Mouse (Mus musculus): ENCODE results near the gene Kctd15. TPM values are rescaled to one million over a fixed set of nuclear protein-coding genes. Genes with fewer than 3 reads are reported as not detected.

Gene Kctd15
- polyA plus RNA-seq, 1 experiment: 26.7 TPM

DNA sequence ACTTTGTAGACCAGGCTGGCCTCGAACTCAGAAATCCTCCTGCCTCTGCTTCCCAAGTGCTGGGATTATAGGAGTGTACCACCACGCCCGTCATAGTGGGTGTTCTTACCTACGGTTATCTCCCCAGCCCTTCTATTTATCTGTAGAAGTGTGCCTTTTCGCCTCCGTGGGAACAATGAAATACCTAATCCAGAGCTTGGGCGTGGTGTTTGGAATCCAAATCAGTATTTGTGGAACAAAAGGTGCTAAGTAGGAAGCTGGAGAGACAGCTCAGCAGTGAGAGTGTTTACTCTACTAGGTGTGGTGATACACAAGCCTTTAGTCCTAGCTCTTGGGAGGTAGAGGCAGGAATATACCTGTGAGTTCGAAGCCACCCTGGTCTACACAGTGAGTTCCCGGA lies 58.5 kb downstream of the Kctd15 start:
- Histone ChIP-seq H3K27me3 (ENCODE audit: control insufficient read depth, insufficient read depth, insufficient read length) (no peaks in the 10 kb centered on the region), H3ac (ENCODE audit: control insufficient read depth, insufficient read length, low read depth) (no peak overlapping the region), H3K4me3 (ENCODE audit: insufficient read depth, poor library complexity, severe bottlenecking) (no peak overlapping the region), H3K36me3 (ENCODE audit: control insufficient read depth, insufficient read depth) (no peaks in the 10 kb centered on the region), H3K79me2 (ENCODE audit: control insufficient read depth, insufficient read depth) (no peaks in the 10 kb centered on the region), H3K79me3 (ENCODE audit: low read depth) (no peaks in the 10 kb centered on the region)
- no peak for TF ChIP-seq MAX (IDR thresholded peaks at IDR 0.05)
- no peak for TF ChIP-seq MYOG (IDR thresholded peaks at IDR 0.05; ENCODE audit: control insufficient read depth, extremely low read depth, insufficient read length)
- no peak for TF ChIP-seq MYOD1 (IDR thresholded peaks at IDR 0.05; ENCODE audit: control insufficient read depth, insufficient read length, low read depth)
- no peak for TF ChIP-seq CEBPB (IDR thresholded peaks at IDR 0.05; ENCODE audit: low read depth)
- TF ChIP-seq CTCF (IDR thresholded peaks at IDR 0.05; ENCODE audit: control insufficient read depth, insufficient read depth, insufficient read length): no peak
- TF ChIP-seq USF1 (IDR thresholded peaks at IDR 0.05; ENCODE audit: low read depth): no peak
- no peak for TF ChIP-seq FOSL1 (IDR thresholded peaks at IDR 0.05; ENCODE audit: insufficient read depth, low read length, poor library complexity, severe bottlenecking)

GRCm38 (mm10) chr7:34596531-34597235 lies 59.8 kb downstream of the Kctd15 start:
- Histone ChIP-seq H3K36me3 (ENCODE audit: control insufficient read depth, insufficient read depth) (no peaks in the 10 kb centered on the region), H3K27me3 (ENCODE audit: control insufficient read depth, insufficient read depth, insufficient read length) (no peaks in the 10 kb centered on the region), H3K79me2 (ENCODE audit: control insufficient read depth, insufficient read depth) (no peaks in the 10 kb centered on the region), H3K4me3 (ENCODE audit: insufficient read depth, poor library complexity, severe bottlenecking) (no peak overlapping the region), H3ac (ENCODE audit: control insufficient read depth, insufficient read length, low read depth) (no peak overlapping the region), H3K79me3 (ENCODE audit: low read depth) (no peaks in the 10 kb centered on the region)
- TF ChIP-seq MAX (IDR thresholded peaks at IDR 0.05): no peak
- TF ChIP-seq FOSL1 (IDR thresholded peaks at IDR 0.05; ENCODE audit: insufficient read depth, low read length, poor library complexity, severe bottlenecking): no peak
- TF ChIP-seq USF1 (IDR thresholded peaks at IDR 0.05; ENCODE audit: low read depth): no peak
- no peak for TF ChIP-seq MYOG (IDR thresholded peaks at IDR 0.05; ENCODE audit: control insufficient read depth, extremely low read depth, insufficient read length)
- no peak for TF ChIP-seq CEBPB (IDR thresholded peaks at IDR 0.05; ENCODE audit: low read depth)
- TF ChIP-seq CTCF (IDR thresholded peaks at IDR 0.05; ENCODE audit: control insufficient read depth, insufficient read depth, insufficient read length): no peak
- no peak for TF ChIP-seq MYOD1 (IDR thresholded peaks at IDR 0.05; ENCODE audit: control insufficient read depth, insufficient read length, low read depth)

- TF ChIP-seq CEBPB (IDR thresholded peaks at IDR 0.05; ENCODE audit: low read depth): no peak
- no peak for TF ChIP-seq USF1 (IDR thresholded peaks at IDR 0.05; ENCODE audit: low read depth)
- TF ChIP-seq CTCF (IDR thresholded peaks at IDR 0.05; ENCODE audit: control insufficient read depth, insufficient read depth, insufficient read length): no peak
- no peak for TF ChIP-seq FOSL1 (IDR thresholded peaks at IDR 0.05; ENCODE audit: insufficient read depth, low read length, poor library complexity, severe bottlenecking)
- no peak for TF ChIP-seq MYOD1 (IDR thresholded peaks at IDR 0.05; ENCODE audit: control insufficient read depth, insufficient read length, low read depth)
- no peak for TF ChIP-seq MAX (IDR thresholded peaks at IDR 0.05)
- TF ChIP-seq MYOG (IDR thresholded peaks at IDR 0.05; ENCODE audit: control insufficient read depth, extremely low read depth, insufficient read length): no peak
- H3K27me3 ChIP-seq (ENCODE audit: control insufficient read depth, insufficient read depth, insufficient read length): no peaks in the 10 kb centered on the region
- H3ac ChIP-seq (ENCODE audit: control insufficient read depth, insufficient read length, low read depth): no peak overlapping the region
- H3K4me3 ChIP-seq (ENCODE audit: insufficient read depth, poor library complexity, severe bottlenecking): no peak overlapping the region
- H3K79me2 ChIP-seq (ENCODE audit: control insufficient read depth, insufficient read depth): no peaks in the 10 kb centered on the region
- no peaks in the 10 kb centered on the region for H3K79me3 ChIP-seq (ENCODE audit: low read depth)
- no peaks in the 10 kb centered on the region for H3K36me3 ChIP-seq (ENCODE audit: control insufficient read depth, insufficient read depth)
These were observed 61.3 kb downstream of the Kctd15 start for GRCm38 (mm10) chr7:34595307-34595565.

GRCm38 (mm10) chr7:34594501-34595306 lies 61.8 kb downstream of the Kctd15 start:
- Histone ChIP-seq H3K79me2 (ENCODE audit: control insufficient read depth, insufficient read depth) (no peaks in the 10 kb centered on the region), H3K27me3 (ENCODE audit: control insufficient read depth, insufficient read depth, insufficient read length) (no peaks in the 10 kb centered on the region), H3K4me3 (ENCODE audit: insufficient read depth, poor library complexity, severe bottlenecking) (no peak overlapping the region), H3K79me3 (ENCODE audit: low read depth) (no peaks in the 10 kb centered on the region), H3ac (ENCODE audit: control insufficient read depth, insufficient read length, low read depth) (no peak overlapping the region), H3K36me3 (ENCODE audit: control insufficient read depth, insufficient read depth) (no peaks in the 10 kb centered on the region)
- TF ChIP-seq CEBPB (IDR thresholded peaks at IDR 0.05; ENCODE audit: low read depth) (no peak), MAX (IDR thresholded peaks at IDR 0.05) (no peak), USF1 (IDR thresholded peaks at IDR 0.05; ENCODE audit: low read depth) (no peak), FOSL1 (IDR thresholded peaks at IDR 0.05; ENCODE audit: insufficient read depth, low read length, poor library complexity, severe bottlenecking) (no peak), MYOD1 (IDR thresholded peaks at IDR 0.05; ENCODE audit: control insufficient read depth, insufficient read length, low read depth) (no peak), MYOG (IDR thresholded peaks at IDR 0.05; ENCODE audit: control insufficient read depth, extremely low read depth, insufficient read length) (no peak), CTCF (IDR thresholded peaks at IDR 0.05; ENCODE audit: control insufficient read depth, insufficient read depth, insufficient read length) (no peak)

GRCm38 (mm10) chr7:34590711-34591110 lies 65.8 kb downstream of the Kctd15 start:
- TF ChIP-seq CTCF (IDR thresholded peaks at IDR 0.05; ENCODE audit: control insufficient read depth, insufficient read depth, insufficient read length): no peak
- no peak for TF ChIP-seq MAX (IDR thresholded peaks at IDR 0.05)
- no peak for TF ChIP-seq CEBPB (IDR thresholded peaks at IDR 0.05; ENCODE audit: low read depth)
- TF ChIP-seq MYOG (IDR thresholded peaks at IDR 0.05; ENCODE audit: control insufficient read depth, extremely low read depth, insufficient read length): no peak
- TF ChIP-seq FOSL1 (IDR thresholded peaks at IDR 0.05; ENCODE audit: insufficient read depth, low read length, poor library complexity, severe bottlenecking): no peak
- no peak for TF ChIP-seq USF1 (IDR thresholded peaks at IDR 0.05; ENCODE audit: low read depth)
- no peak for TF ChIP-seq MYOD1 (IDR thresholded peaks at IDR 0.05; ENCODE audit: control insufficient read depth, insufficient read length, low read depth)
- Histone ChIP-seq H3K36me3 (ENCODE audit: control insufficient read depth, insufficient read depth) (no peaks in the 10 kb centered on the region), H3K27me3 (ENCODE audit: control insufficient read depth, insufficient read depth, insufficient read length) (no peaks in the 10 kb centered on the region), H3ac (ENCODE audit: control insufficient read depth, insufficient read length, low read depth) (no peak overlapping the region), H3K4me3 (ENCODE audit: insufficient read depth, poor library complexity, severe bottlenecking) (no peak overlapping the region), H3K79me2 (ENCODE audit: control insufficient read depth, insufficient read depth) (no peaks in the 10 kb centered on the region), H3K79me3 (ENCODE audit: low read depth) (no peaks in the 10 kb centered on the region)

Other genes starting within 250 kb of the Kctd15 start
- 0.09 TPM for gene Chst8, start 156.0 kb upstream of the Kctd15 start, polyA plus RNA-seq (2012; fragmentation: generic; extraction: Trizol)

Data from C2C12 (cell line).